Mouse (Mus musculus) ovary, adult 18-20 months (tissue): ENCODE measurements at regions not wholly inside any gene's neighbourhood (a gene's known extent, or its start where the extent isn't known, plus 50 kb on each side); places are given as distances from the start of the nearest gene placed in this dataset.

Source experiments
- DNase-seq: peaks from one replicate; pipeline ENCODE4 v3.0.0; 2022; ENCODE audit warnings: low spot score, mixed read lengths

GRCm38 (mm10) chr13:31168854-31169253, 194.8 kb downstream of the Gm5447 start:
- no peak for DNase-seq

GRCm38 (mm10) chr13:31171751-31172150, 197.7 kb downstream of the Gm5447 start:
- DNase-seq: no peak

GRCm38 (mm10) chr13:31172580-31172979, 198.6 kb downstream of the Gm5447 start:
- DNase-seq: no peak

- DNase-seq: no peak
Measured at GRCm38 (mm10) chr13:31177999-31178783, 204.2 kb downstream of the Gm5447 start.

- DNase-seq: no peak
Measured at GRCm38 (mm10) chr13:31178964-31179363, 205.0 kb downstream of the Gm5447 start.

- peak; percentile 32 for DNase-seq
Measured at GRCm38 (mm10) chr13:31179407-31180001, 205.5 kb downstream of the Gm5447 start.

GRCm38 (mm10) chr13:31181530-31181929, 207.5 kb downstream of the Gm5447 start:
- no peak for DNase-seq

GRCm38 (mm10) chr13:31184845-31185834, 211.1 kb downstream of the Gm5447 start:
- no peak for DNase-seq

- no peak for DNase-seq
Measured at GRCm38 (mm10) chr13:31186805-31187589, 213.0 kb downstream of the Gm5447 start.

GRCm38 (mm10) chr13:31189116-31189515, 215.1 kb downstream of the Gm5447 start:
- no peak for DNase-seq

- DNase-seq: no peak
Measured at GRCm38 (mm10) chr13:31190036-31190435, 216.0 kb downstream of the Gm5447 start.

GRCm38 (mm10) chr13:31191344-31192139, 217.5 kb downstream of the Gm5447 start:
- DNase-seq: no peak

GRCm38 (mm10) chr13:31194971-31195370, 221.0 kb downstream of the Gm5447 start:
- no peak for DNase-seq

- no peak for DNase-seq
Measured at GRCm38 (mm10) chr13:31196546-31196945, 222.5 kb downstream of the Gm5447 start.

- no peak for DNase-seq
Measured at GRCm38 (mm10) chr13:31197593-31197992, 223.6 kb downstream of the Gm5447 start.

- no peak for DNase-seq
Measured at GRCm38 (mm10) chr13:31199384-31199783, 225.4 kb downstream of the Gm5447 start.

GRCm38 (mm10) chr13:31204068-31204467, 230.1 kb downstream of the Gm5447 start:
- no peak for DNase-seq

- DNase-seq: no peak
Measured at GRCm38 (mm10) chr13:31206381-31206780, 232.4 kb downstream of the Gm5447 start.

GRCm38 (mm10) chr13:31207709-31208108, 233.7 kb downstream of the Gm5447 start:
- peak; percentile 54 for DNase-seq

GRCm38 (mm10) chr13:31223016-31223415, 249.0 kb downstream of the Gm5447 start:
- no peak for DNase-seq

GRCm38 (mm10) chr13:31240546-31240945, 266.5 kb downstream of the Gm5447 start:
- DNase-seq: no peak
